Mouse (Mus musculus): Measurements from ENCODE around the gene Rere. TPM values are rescaled to one million over a fixed set of nuclear protein-coding genes. Genes with fewer than 3 reads are reported as not detected.

Gene Rere
- polyA plus RNA-seq, 1 experiment from 2014 or later = 8.3 TPM

DNA sequence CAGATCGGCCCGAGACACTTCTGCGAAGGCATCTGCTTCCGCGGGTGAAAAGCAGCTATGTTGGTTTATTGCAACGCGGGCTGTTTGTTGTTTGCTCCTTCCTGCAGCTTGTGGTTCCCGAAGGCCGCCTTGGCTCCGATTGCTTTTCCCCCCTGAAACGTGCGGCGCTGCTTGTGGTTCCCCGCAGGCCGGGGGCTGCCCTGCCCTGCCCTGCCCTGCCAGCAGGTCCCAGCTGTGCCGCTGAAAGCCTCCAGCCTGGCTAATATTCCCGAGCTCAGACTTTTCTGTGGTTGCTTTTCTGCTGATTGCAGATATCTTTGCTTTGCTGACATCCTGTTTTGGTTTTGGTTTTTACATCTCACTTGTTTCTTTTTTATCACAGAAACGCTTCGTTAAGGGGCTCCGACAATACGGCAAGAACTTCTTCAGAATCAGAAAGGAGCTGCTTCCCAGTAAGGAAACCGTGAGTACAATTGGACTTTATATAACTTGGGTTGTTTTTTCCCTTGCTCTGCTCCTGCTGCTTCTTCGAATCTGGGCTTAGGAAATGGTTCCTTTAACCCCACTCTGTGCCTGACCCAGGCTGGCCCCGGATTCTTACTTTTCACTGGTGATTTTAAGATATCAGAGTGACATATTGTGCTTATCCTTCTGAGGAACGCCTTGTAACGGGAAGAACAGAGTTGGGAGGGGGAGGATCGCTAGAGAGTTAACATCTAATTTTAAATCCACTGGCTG lies 288.6 kb downstream of the Rere start:
- peak; percentile 28; the same call in 1 of the 2 replicates for ATAC-seq (ENCODE audit: low FRiP score, low TSS enrichment)

DNA sequence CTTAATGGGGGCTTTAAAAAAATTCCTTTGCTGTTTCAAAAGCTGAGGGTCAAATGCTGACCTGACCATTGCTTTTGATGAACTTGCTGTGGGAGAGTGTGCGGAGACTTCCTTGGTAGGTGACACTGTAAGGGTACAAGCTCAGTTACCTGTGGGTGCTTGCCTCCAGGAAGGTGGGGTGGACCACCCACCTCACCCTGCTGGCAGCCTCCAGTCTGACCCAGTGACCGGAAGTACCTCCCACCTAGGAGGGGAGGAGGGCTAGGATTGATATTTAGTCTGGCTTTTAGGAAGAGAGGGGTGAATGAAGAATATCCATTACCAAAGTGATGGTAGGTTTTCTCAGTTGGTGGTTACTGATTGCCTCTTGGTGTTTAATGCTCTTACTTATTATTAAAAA lies 289.3 kb downstream of the Rere start:
- no peak overlapping the region for H3K27ac ChIP-seq (replicated peaks)
- peak overlapping the region; percentile 98; the same call in 1 of the 2 replicates for H3K9ac ChIP-seq (ENCODE audit: low read length)
- 38% methylated on average over 2 of the region's 2 CpGs for WGBS

More for the DNA sequence above, 288.6 kb downstream of the Rere start:
- peak overlapping the region; percentile 81 for H3K4me2 ChIP-seq (replicated peaks; ENCODE audit: low read depth)
- peak overlapping the region; percentile 99 for H3K27ac ChIP-seq (replicated peaks)
- H3K4me1 ChIP-seq (replicated peaks; ENCODE audit: control insufficient read depth, insufficient read depth) = peaks cover 6% of the 10 kb centered on the region
- H3K36me3 ChIP-seq (ENCODE audit: control insufficient read depth, insufficient read depth, low read length) = no peaks in the 10 kb centered on the region
- H3K9ac ChIP-seq (ENCODE audit: low read length) = peak overlapping the region; percentile 98
- no peaks in the 10 kb centered on the region for H3K27me3 ChIP-seq (ENCODE audit: control insufficient read depth, insufficient read depth, low read length)
- TF ChIP-seq EP300 (optimal IDR thresholded peaks at IDR 0.05) = no peak
- no peak for TF ChIP-seq CTCF (IDR thresholded peaks at IDR 0.05; ENCODE audit: low read depth)
- H3K4me3 ChIP-seq (ENCODE audit: low read depth, low read length) = peak overlapping the region; percentile 93
- under 1% methylated on average over 27 of the region's 27 CpGs for WGBS
- no peaks in the 10 kb centered on the region for H3K9me3 ChIP-seq (ENCODE audit: control insufficient read depth, low read length)
- DNase-seq (ENCODE audit: low spot score) = peak; percentile 63

DNA sequence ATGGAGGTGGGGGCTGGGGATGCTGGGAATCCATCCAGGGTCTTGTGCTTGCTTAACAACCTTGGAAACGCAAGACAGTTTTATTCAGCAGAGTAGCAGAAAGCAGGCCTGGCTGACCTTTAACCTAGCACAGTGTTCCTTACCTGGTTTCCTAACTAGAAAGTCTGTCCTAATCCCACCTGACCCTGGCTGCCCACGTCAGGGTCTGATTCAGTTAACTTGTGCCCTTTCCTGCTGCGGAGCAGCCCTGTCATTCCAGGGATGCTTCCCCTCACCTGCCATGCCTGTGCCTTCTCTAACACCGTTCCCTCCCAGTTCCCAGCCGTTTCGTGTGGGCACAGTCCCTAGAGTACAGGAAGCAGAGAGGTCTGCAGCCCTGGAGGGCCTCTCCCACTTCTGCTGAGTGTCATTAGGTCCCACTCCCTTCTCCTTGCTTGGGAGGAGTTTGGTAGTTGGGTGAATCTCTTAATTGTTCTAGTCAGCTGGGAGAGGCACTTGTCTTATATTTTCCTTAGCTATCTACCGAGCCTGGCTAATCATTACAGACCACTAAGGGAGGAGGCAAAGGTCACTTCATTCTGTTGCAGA lies 290.8 kb downstream of the Rere start:
- H3K4me2 ChIP-seq (replicated peaks; ENCODE audit: low read depth) = peak overlapping the region; percentile 17; the same call in 1 of the 2 replicates
- H3K4me1 ChIP-seq (replicated peaks; ENCODE audit: control insufficient read depth, insufficient read depth) = peaks cover 14% of the 10 kb centered on the region
- WGBS = 44% methylated on average over 7 of the region's 7 CpGs
- H3K27ac ChIP-seq (replicated peaks) = 0 out of 2 replicates have a peak overlapping the region, but pooled peaks have one; percentile 10
- no peaks in the 10 kb centered on the region for H3K9me3 ChIP-seq (ENCODE audit: control insufficient read depth, low read length)
- no peak for TF ChIP-seq EP300 (optimal IDR thresholded peaks at IDR 0.05)
- H3K36me3 ChIP-seq (ENCODE audit: control insufficient read depth, insufficient read depth, low read length) = no peaks in the 10 kb centered on the region
- ATAC-seq (ENCODE audit: low FRiP score, low TSS enrichment) (no peak), DNase-seq (ENCODE audit: low spot score) (peak; percentile 31)
- H3K9ac ChIP-seq (ENCODE audit: low read length) = no peak overlapping the region
- H3K27me3 ChIP-seq (ENCODE audit: control insufficient read depth, insufficient read depth, low read length) = no peaks in the 10 kb centered on the region
- H3K4me3 ChIP-seq (ENCODE audit: low read depth, low read length) = no peak overlapping the region

More for the DNA sequence above, 289.3 kb downstream of the Rere start:
- Histone ChIP-seq H3K27me3 (ENCODE audit: control insufficient read depth, insufficient read depth, low read length) (no peaks in the 10 kb centered on the region), H3K9me3 (ENCODE audit: control insufficient read depth, low read length) (no peaks in the 10 kb centered on the region), H3K36me3 (ENCODE audit: control insufficient read depth, insufficient read depth, low read length) (no peaks in the 10 kb centered on the region), H3K4me3 (ENCODE audit: low read depth, low read length) (peak overlapping the region; percentile 93), H3K4me1 (replicated peaks; ENCODE audit: control insufficient read depth, insufficient read depth) (peaks cover 9% of the 10 kb centered on the region), H3K4me2 (replicated peaks; ENCODE audit: low read depth) (peak overlapping the region; percentile 81)
- ATAC-seq (ENCODE audit: low FRiP score, low TSS enrichment) (no peak), DNase-seq (ENCODE audit: low spot score) (no peak)
- TF ChIP-seq EP300 (optimal IDR thresholded peaks at IDR 0.05) = no peak
- TF ChIP-seq CTCF (IDR thresholded peaks at IDR 0.05; ENCODE audit: low read depth) = no peak

DNA sequence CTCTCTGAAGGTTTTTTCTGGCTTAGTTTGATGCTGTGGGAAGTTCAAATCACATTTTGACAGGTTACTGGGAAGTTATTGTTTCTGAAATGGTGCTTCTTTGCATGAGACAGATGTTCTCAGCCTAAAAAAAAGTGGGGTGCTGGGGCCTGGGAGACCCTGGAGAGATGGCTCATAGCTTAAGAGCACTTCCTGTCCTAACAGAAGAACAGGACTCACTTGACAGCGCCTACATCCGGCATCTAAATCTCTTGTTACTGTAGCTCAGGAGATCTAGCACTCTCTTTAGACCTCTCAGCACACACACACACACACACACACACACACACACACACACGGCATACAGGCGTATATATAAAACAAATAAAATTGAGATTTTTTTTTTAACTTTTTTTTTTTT lies 291.5 kb downstream of the Rere start:
- Histone ChIP-seq H3K27me3 (ENCODE audit: control insufficient read depth, insufficient read depth, low read length) (no peaks in the 10 kb centered on the region), H3K4me2 (replicated peaks; ENCODE audit: low read depth) (no peak overlapping the region), H3K4me3 (ENCODE audit: low read depth, low read length) (no peak overlapping the region), H3K9ac (ENCODE audit: low read length) (no peak overlapping the region), H3K9me3 (ENCODE audit: control insufficient read depth, low read length) (no peaks in the 10 kb centered on the region), H3K36me3 (ENCODE audit: control insufficient read depth, insufficient read depth, low read length) (no peaks in the 10 kb centered on the region), H3K4me1 (replicated peaks; ENCODE audit: control insufficient read depth, insufficient read depth) (peaks cover 14% of the 10 kb centered on the region), H3K27ac (replicated peaks) (no peak overlapping the region)
- no peak for ATAC-seq (ENCODE audit: low FRiP score, low TSS enrichment)
- TF ChIP-seq CTCF (IDR thresholded peaks at IDR 0.05; ENCODE audit: low read depth) (no peak), EP300 (optimal IDR thresholded peaks at IDR 0.05) (no peak)
- 74% methylated on average over 4 of the region's 4 CpGs for WGBS
- DNase-seq (ENCODE audit: low spot score) = no peak

DNA sequence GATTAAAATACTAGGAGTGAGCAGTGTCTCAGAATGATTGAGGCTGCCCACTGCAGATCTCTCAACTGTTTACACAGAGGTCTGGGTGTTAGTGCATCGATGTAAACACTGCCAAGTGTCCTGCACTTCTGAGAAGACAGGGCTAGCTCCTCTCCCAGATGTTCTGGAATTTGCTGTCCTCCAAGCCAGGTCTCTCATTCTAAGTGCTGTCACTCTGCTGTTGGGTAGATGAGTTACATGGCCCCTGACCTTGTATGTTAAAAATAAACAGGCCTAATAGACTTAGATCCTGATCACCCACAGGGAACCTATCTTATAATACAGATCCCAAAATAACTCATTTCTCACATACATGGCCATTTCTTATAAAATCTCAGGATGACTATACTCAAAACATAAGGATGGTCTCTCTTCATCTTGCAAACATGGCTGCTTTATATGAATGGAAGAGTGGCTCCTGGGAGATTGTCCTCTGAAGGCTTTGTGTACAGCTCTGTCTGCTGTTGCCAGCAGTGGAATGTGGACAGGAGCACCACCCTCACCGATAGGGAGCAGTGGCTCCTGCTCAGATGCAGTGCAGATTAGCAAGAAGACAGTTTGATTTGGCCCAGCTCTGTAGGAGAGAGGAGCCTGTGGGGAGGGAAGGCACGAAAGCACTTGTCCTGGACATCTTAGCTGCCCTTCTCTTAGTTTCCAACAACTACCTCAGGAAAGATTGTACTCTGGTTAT lies 294.1 kb downstream of the Rere start:
- Histone ChIP-seq H3K4me1 (replicated peaks; ENCODE audit: control insufficient read depth, insufficient read depth) (peaks cover 14% of the 10 kb centered on the region), H3K9ac (ENCODE audit: low read length) (no peak overlapping the region), H3K27me3 (ENCODE audit: control insufficient read depth, insufficient read depth, low read length) (no peaks in the 10 kb centered on the region), H3K9me3 (ENCODE audit: control insufficient read depth, low read length) (no peaks in the 10 kb centered on the region), H3K36me3 (ENCODE audit: control insufficient read depth, insufficient read depth, low read length) (no peaks in the 10 kb centered on the region), H3K4me2 (replicated peaks; ENCODE audit: low read depth) (0 out of 2 replicates have a peak overlapping the region, but pooled peaks have one; percentile 5), H3K4me3 (ENCODE audit: low read depth, low read length) (no peak overlapping the region), H3K27ac (replicated peaks) (peak overlapping the region; percentile 63)
- ATAC-seq (ENCODE audit: low FRiP score, low TSS enrichment) (no peak), DNase-seq (ENCODE audit: low spot score) (no peak)
- TF ChIP-seq EP300 (optimal IDR thresholded peaks at IDR 0.05) (no peak), CTCF (IDR thresholded peaks at IDR 0.05; ENCODE audit: low read depth) (0 out of 2 replicates have a peak, but pooled peaks have one; percentile 26)
- 14% methylated on average over 3 of the region's 3 CpGs for WGBS
